Mouse (Mus musculus) forebrain, embryonic 12.5 days (tissue): ENCODE data around the gene Azin2. TPM values are rescaled to one million over a fixed set of nuclear protein-coding genes. Genes with fewer than 3 reads are reported as not detected.

Source experiments
- ATAC-seq: fragments of 200-750 bp; cut with Nextera tagmentation; 2 replicates; pipeline ENCODE4 v1.8.0; 2017; ENCODE audit warnings: moderate TSS enrichment; ENCODE audit not compliant: low FRiP score
- H3K27ac ChIP-seq: fragments of 300-500 bp; sonication (generic); 2 replicates; pipeline ENCODE4 v1.5.1; 2016; ENCODE audit warnings: mild to moderate bottlenecking
- H3K27me3 ChIP-seq: fragments of 300-500 bp; sonication (generic); 2 replicates; pipeline ENCODE4 v1.6.1; 2016; ENCODE audit warnings: mild to moderate bottlenecking
- H3K36me3 ChIP-seq: fragments of 300-500 bp; sonication (generic); replicated peaks from 2 replicates; pipeline ENCODE4 v1.6.1; 2016; ENCODE audit warnings: mild to moderate bottlenecking
- H3K4me1 ChIP-seq: fragments of 300-500 bp; sonication (generic); 2 replicates; pipeline ENCODE4 v1.6.1; 2016
- H3K4me2 ChIP-seq: fragments of 300-500 bp; sonication (generic); 2 replicates; pipeline ENCODE4 v1.6.1; 2016; ENCODE audit warnings: mild to moderate bottlenecking, moderate library complexity
- H3K4me3 ChIP-seq: fragments of 300-500 bp; sonication (generic); replicated peaks from 2 replicates; pipeline ENCODE4 v1.5.1; 2016; ENCODE audit warnings: mild to moderate bottlenecking
- H3K9ac ChIP-seq: fragments of 300-500 bp; sonication (generic); 2 replicates; pipeline ENCODE4 v1.6.1; 2016; ENCODE audit warnings: mild to moderate bottlenecking
- H3K9me3 ChIP-seq: fragments of 300-500 bp; sonication (generic); 2 replicates; pipeline ENCODE4 v1.6.1; 2016
- WGBS: fragments of 180-500 bp; shearing (Covaris S2); methylation state at CpG from one replicate; pipeline ENCODE4 v1.1.7; 2016; 5-methylcytosine and 5-hydroxymethylcytosine counted together
- polyA plus RNA-seq: library from polyadenylated mRNA; unstranded; fragments of >200 nt; fragmentation: Nextera tagmentation; extraction: Ambion mirVana; gene quantifications from 2 replicates; pipeline ENCODE4 v1.2.1, GENCODE M21; 2016

Azin2 gene
- polyA plus RNA-seq, 1 experiment from 2014 or later = 15.0 TPM

DNA sequence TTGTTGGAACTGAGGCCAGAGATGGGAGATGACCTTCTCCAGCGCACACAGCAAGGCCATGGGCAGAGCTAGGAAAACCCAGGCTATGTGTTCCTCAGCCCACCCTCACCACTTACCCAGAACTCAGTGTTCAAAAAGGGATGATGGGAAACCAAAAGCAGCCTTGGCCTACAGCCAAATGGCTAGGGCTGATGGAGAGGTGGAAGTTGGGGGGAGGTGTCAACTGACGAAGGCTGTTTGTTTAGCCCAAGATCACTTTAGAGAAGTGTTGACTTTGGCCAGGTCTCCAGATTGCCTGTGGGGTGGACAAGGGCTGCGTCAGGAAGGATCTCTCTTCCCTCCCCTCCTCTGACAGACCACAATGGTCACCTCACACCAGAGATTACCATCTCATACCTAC lies 44.1 kb downstream of the Azin2 start:
- Histone ChIP-seq H3K4me3 (no peak overlapping the region), H3K9ac (no peak overlapping the region), H3K9me3 (no peaks in the 10 kb centered on the region), H3K4me1 (peaks cover 10% of the 10 kb centered on the region; the same call in 1 of the 2 replicates), H3K27ac (0 out of 2 replicates have a peak overlapping the region, but pooled peaks have one; percentile 46), H3K4me2 (no peak overlapping the region), H3K36me3 (no peaks in the 10 kb centered on the region), H3K27me3 (peaks cover 17% of the 10 kb centered on the region; the same call in 1 of the 2 replicates)
- 82% methylated on average over 3 of the region's 3 CpGs for WGBS
- ATAC-seq = no peak

DNA sequence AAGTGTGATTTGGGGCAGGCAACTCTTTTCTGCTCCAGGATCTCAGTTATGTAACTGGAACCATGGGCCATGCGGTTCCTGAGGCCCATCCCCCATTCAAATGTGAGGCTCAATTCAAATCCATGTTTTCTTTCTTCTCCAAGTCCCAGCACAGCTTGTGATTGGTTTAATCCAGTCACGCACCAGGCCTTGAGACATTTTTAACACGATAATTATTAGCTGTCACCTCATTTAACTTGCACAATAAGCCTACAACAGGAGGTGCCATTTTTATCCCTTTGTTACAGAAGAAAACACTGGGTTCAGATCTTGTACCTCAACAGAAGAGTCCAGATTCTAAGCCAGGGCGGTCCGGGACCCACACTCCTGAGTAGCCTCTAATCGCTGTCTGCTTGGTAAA lies 44.5 kb downstream of the Azin2 start:
- no peak overlapping the region for H3K4me3 ChIP-seq
- 0 out of 2 replicates have a peak overlapping the region, but pooled peaks have one; percentile 46 for H3K27ac ChIP-seq
- no peak overlapping the region for H3K4me2 ChIP-seq
- peaks cover 10% of the 10 kb centered on the region; the same call in 1 of the 2 replicates for H3K4me1 ChIP-seq
- no peaks in the 10 kb centered on the region for H3K36me3 ChIP-seq
- no peaks in the 10 kb centered on the region for H3K9me3 ChIP-seq
- 65% methylated on average over 6 of the region's 6 CpGs for WGBS
- peaks cover 12% of the 10 kb centered on the region; the same call in 1 of the 2 replicates for H3K27me3 ChIP-seq
- no peak overlapping the region for H3K9ac ChIP-seq
- no peak for ATAC-seq

DNA sequence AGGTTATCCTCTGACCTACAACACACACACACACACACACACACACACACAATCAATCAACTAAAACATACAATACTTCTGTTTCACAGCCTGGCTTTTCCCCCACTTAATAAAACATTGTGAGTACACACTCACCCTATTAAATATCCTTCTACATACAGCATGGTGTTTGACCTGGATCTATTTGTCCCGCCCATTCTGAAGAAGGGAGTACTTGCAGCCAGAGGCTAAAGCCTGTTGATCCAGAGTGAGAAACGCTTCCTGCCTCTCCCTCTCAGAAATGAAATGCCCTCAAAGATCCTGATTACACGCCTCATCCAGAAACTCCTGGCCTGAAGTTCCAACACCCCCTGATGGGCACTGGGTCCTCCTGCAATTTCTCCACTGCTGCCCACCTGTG lies 45.1 kb downstream of the Azin2 start:
- 85% methylated on average over 3 of the region's 3 CpGs for WGBS
- peaks cover 10% of the 10 kb centered on the region; the same call in 1 of the 2 replicates for H3K4me1 ChIP-seq
- no peak overlapping the region for H3K4me3 ChIP-seq
- H3K36me3 ChIP-seq = no peaks in the 10 kb centered on the region
- no peak for ATAC-seq
- no peak overlapping the region for H3K27ac ChIP-seq
- H3K9me3 ChIP-seq = no peaks in the 10 kb centered on the region
- no peak overlapping the region for H3K9ac ChIP-seq
- H3K27me3 ChIP-seq = peaks cover 10% of the 10 kb centered on the region; the same call in 1 of the 2 replicates
- no peak overlapping the region for H3K4me2 ChIP-seq

DNA sequence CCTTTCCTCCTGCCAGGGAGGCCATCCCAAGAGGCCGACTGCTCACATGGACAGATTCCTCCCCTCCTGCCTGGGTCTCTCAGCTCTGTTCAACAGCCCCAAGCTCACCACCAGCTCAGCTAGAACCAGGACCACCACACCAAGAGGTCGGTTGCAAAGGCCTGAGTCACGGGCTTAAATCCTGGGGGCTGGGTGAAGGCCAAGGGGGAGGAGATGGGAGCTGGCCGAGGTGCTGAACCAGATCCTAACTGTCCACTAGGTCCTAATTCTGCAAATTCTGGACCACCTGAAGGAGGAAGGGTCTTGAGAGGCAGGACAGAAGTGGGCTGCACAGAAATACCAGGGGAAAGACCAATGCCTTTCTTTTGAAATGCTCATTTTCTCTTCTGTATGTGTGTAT lies 48.4 kb downstream of the Azin2 start:
- 35% methylated on average over 4 of the region's 4 CpGs for WGBS
- no peak for ATAC-seq
- H3K36me3 ChIP-seq = peaks cover 9% of the 10 kb centered on the region
- H3K27ac ChIP-seq = no peak overlapping the region
- no peak overlapping the region for H3K4me2 ChIP-seq
- peaks cover 10% of the 10 kb centered on the region; the same call in 1 of the 2 replicates for H3K4me1 ChIP-seq
- no peak overlapping the region for H3K4me3 ChIP-seq
- H3K9ac ChIP-seq = no peak overlapping the region
- no peaks in the 10 kb centered on the region for H3K9me3 ChIP-seq
- H3K27me3 ChIP-seq = no peaks in the 10 kb centered on the region; the same call in 1 of the 2 replicates

DNA sequence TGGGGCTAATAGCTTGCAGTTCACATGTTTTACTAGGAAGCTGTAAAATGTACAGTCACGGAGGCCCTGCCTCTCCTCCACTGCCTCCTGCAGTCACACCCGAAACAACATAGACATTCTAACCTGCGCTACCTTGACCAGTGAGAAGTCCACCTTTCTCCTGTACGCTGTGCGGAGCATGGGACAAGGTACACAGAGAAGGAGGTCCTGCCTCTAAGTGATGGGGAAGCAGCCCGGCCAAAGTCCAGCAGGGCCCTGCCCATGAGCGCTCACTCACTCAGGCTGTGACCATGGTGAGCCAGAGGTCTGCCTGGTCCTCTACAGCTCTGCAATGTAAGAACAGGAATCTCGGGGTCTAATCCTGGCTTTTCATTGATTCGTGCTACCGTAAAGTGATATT lies 50.2 kb downstream of the Azin2 start:
- Histone ChIP-seq H3K27me3 (peaks cover 3% of the 10 kb centered on the region; the same call in 1 of the 2 replicates), H3K9ac (no peak overlapping the region), H3K4me3 (no peak overlapping the region), H3K9me3 (no peaks in the 10 kb centered on the region), H3K36me3 (peaks cover 9% of the 10 kb centered on the region), H3K4me1 (peaks cover 4% of the 10 kb centered on the region; the same call in 1 of the 2 replicates), H3K27ac (no peak overlapping the region), H3K4me2 (no peak overlapping the region)
- WGBS = 92% methylated on average over 10 of the region's 10 CpGs
- ATAC-seq = no peak

DNA sequence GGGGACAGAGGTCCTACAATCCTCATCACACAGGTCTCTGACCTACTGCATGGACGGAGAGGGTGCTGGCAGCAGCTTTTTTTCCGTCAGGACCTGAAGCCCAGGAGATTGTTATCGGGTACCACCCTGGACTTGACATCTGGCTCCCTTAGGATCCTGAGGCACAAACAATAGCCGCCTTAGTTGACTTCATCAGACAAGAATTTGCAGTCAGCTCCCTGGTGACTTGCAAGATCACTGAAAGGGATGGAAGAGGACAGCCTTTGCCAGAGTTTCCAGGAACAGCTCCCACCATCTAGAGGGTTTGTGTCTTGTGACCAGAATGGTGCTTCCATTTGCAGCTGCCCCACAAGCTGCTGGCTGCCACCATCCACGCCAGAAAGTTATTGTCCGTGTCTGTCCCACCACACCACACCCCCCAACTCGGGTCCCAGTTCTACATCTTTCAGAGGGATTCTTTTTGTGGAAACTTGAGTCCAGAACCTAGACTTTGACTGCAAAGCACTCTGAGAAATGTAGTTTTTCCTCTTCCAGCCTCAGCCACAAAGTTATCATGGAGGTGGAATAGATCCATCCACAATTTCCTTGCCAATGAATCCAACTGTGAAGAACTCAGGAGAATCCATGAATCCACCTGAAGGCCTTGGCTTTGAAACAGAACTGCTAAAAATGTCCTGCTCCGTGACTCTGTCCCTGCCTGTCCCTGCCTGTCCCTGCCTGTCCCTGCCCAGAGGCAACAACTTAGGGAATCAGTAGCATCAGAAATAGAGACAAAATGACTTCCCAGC lies 51.8 kb downstream of the Azin2 start:
- Histone ChIP-seq H3K9ac (no peak overlapping the region), H3K9me3 (no peaks in the 10 kb centered on the region), H3K4me2 (no peak overlapping the region), H3K27ac (no peak overlapping the region), H3K4me3 (no peak overlapping the region), H3K27me3 (peaks cover 10% of the 10 kb centered on the region; the same call in 1 of the 2 replicates), H3K36me3 (peaks cover 9% of the 10 kb centered on the region), H3K4me1 (peaks cover 4% of the 10 kb centered on the region)
- ATAC-seq = no peak
- WGBS = 85% methylated on average over 8 of the region's 8 CpGs

DNA sequence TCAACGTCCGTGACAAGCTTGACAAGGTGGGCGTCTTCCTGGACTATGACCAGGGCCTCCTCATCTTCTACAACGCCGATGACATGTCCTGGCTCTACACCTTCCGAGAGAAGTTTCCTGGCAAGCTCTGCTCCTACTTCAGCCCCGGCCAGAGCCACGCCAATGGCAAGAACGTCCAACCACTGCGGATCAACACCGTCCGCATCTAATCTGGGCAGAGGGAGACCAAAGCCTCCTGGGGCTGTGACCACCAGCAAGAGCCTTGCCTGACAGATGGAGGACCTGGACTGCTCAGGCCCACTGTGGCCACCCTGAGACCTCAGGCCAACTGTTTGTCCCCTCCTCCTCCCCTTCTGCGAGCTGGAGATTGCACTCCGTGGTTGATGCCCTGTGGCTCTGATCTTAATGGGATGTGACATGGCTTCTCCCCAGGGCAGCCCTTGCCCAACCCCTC lies 52.8 kb downstream of the Azin2 start:
- peaks cover 14% of the 10 kb centered on the region for H3K4me1 ChIP-seq
- H3K9ac ChIP-seq = no peak overlapping the region
- H3K4me2 ChIP-seq = no peak overlapping the region
- ATAC-seq = no peak
- H3K4me3 ChIP-seq = no peak overlapping the region
- H3K36me3 ChIP-seq = peaks cover 9% of the 10 kb centered on the region
- WGBS = 91% methylated on average over 14 of the region's 14 CpGs
- peaks cover 11% of the 10 kb centered on the region; the same call in 1 of the 2 replicates for H3K27me3 ChIP-seq
- H3K27ac ChIP-seq = no peak overlapping the region
- no peaks in the 10 kb centered on the region for H3K9me3 ChIP-seq

DNA sequence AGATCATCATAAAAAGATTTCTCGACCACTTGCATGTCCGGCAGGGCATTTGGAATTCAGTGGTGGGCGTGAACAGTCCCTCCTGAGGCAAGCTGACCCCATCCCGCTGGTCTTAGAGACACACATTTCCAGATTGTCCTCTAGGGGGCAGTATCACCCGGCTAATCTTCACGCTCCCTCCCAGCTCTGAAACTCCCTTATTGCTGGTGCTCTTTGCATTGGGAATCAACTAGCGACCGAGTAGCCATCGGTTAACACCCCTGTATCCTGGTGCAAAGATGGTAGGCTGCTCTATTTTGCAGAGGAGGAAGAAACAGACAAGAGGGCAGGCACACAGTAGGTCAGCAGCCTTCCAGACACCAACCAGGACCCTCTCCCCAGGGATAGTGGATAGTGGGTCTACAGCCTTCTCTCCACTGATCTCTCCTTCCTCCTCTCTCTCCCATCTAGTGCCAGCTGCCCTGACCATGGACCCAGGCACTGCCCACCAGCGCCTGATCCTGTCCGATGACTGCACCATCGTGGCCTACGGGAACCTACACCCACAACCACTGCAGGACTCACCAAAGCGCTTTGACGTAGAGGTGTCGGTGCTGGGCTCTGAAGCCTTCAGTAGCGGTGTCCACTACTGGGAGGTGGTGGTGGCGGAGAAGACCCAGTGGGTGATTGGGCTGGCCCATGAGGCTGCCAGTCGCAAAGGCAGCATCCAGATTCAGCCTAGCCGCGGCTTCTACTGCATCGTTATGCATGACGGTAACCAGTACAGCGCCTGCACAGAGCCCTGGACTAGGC lies 53.5 kb downstream of the Azin2 start:
- no peak overlapping the region for H3K9ac ChIP-seq
- peak; percentile 53; the same call in 1 of the 2 replicates for ATAC-seq
- H3K4me2 ChIP-seq = no peak overlapping the region
- H3K36me3 ChIP-seq = peaks cover 9% of the 10 kb centered on the region
- H3K4me1 ChIP-seq = peaks cover 20% of the 10 kb centered on the region
- H3K27ac ChIP-seq = no peak overlapping the region
- no peak overlapping the region for H3K4me3 ChIP-seq
- 68% methylated on average over 24 of the region's 24 CpGs for WGBS
- H3K9me3 ChIP-seq = no peaks in the 10 kb centered on the region
- H3K27me3 ChIP-seq = peaks cover 14% of the 10 kb centered on the region; the same call in 1 of the 2 replicates

DNA sequence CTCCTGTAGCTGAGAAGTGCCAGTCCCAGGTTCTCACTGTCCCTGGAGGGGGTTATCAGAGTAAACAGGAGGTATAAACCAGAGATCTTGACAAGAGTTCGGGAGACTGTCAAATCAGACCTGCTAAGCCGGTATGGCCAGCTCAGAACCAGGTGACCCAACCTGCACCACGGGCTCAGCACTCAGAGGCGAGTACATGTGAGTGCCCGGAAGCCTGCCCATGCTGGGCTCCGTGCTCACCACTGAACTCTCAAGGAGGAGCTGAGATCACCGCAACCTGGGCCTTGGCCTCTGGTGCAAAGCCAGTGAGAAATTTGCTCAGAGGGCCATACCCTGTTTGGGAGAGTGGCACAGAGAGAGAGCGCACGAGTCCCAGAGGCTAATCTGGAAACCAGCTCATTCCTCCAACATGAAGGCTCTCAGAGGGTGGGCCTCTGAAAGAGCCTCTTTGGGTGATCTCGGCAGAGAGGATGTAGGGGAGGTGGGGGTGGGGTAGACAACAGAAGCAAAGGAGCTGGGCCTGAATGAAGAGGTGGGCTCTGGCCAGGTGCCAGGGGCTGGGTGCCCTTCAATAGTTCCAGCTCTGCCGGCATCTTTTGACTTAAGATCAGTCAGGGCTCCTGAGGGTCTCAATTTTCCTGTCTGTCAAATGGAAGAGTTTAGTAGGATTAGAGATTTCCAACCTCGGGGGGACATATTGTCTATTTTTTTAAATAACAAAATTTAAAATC lies 54.8 kb downstream of the Azin2 start:
- H3K4me1 ChIP-seq = peaks cover 21% of the 10 kb centered on the region
- peaks cover 14% of the 10 kb centered on the region; the same call in 1 of the 2 replicates for H3K27me3 ChIP-seq
- H3K27ac ChIP-seq = no peak overlapping the region
- no peak for ATAC-seq
- H3K4me3 ChIP-seq = no peak overlapping the region
- WGBS = 64% methylated on average over 12 of the region's 12 CpGs
- no peak overlapping the region for H3K4me2 ChIP-seq
- no peaks in the 10 kb centered on the region for H3K9me3 ChIP-seq
- H3K9ac ChIP-seq = no peak overlapping the region
- H3K36me3 ChIP-seq = peaks cover 15% of the 10 kb centered on the region

DNA sequence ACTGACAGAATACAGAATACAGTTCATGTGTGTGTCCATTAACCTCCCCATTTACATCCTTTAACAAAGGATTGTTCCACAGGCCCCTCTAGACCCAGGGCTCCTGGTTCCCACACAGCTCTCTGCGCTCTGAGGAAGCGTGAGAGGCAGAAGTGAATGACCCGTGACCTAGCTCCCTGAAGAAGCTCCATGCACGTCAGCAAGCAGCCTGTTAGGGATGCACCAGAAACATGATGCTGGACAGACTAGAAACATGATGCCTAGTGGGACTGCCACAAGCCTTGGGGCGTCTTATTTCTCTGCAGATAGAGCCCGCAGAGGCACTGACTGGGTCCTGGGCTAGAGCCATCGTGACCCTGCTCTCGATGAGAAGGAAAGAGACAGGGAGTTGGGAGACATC lies 55.5 kb downstream of the Azin2 start:
- Histone ChIP-seq H3K4me1 (peaks cover 21% of the 10 kb centered on the region), H3K4me2 (no peak overlapping the region), H3K27ac (0 out of 2 replicates have a peak overlapping the region, but pooled peaks have one; percentile 8), H3K36me3 (peaks cover 18% of the 10 kb centered on the region), H3K9me3 (no peaks in the 10 kb centered on the region), H3K4me3 (no peak overlapping the region), H3K9ac (no peak overlapping the region), H3K27me3 (peaks cover 14% of the 10 kb centered on the region; the same call in 1 of the 2 replicates)
- 76% methylated on average over 8 of the region's 8 CpGs for WGBS
- no peak for ATAC-seq

DNA sequence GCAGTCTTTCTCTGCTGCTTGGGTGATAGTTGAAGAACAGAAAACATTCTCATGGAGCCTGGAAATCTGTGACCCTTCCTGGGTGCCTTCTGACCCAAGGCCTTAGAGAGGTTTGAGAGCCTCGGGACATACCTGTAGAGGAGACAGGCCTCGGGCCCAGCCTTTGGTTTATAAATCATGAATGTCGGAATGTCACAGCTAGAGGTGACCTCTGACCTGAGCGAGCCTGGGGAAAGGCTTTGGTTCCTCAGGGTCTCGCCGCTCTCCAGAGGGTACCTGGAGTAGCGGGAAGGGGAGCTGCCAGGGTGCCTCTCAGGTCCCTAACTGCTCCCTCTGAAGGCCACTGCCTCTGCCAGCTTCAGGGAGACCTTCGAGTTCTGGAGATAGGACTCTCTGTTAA lies 57.0 kb downstream of the Azin2 start:
- H3K27ac ChIP-seq = no peak overlapping the region
- H3K9me3 ChIP-seq = no peaks in the 10 kb centered on the region
- no peak overlapping the region for H3K4me2 ChIP-seq
- H3K4me1 ChIP-seq = peaks cover 24% of the 10 kb centered on the region
- H3K36me3 ChIP-seq = peaks cover 18% of the 10 kb centered on the region
- peaks cover 20% of the 10 kb centered on the region for H3K27me3 ChIP-seq
- 36% methylated on average over 8 of the region's 8 CpGs for WGBS
- no peak overlapping the region for H3K4me3 ChIP-seq
- no peak for ATAC-seq
- no peak overlapping the region for H3K9ac ChIP-seq
